Mouse (Mus musculus) MEL (cell line): ENCODE data around the gene Zyx. TPM values are rescaled to one million over a fixed set of nuclear protein-coding genes. Genes with fewer than 3 reads are reported as not detected.

ENCODE experiments used
- DNase-seq: peaks from one replicate; pipeline ENCODE4 v3.0.0; 2011; ENCODE audit warnings: low read depth, low spot score
- H3K27ac ChIP-seq: 2 replicates; pipeline ENCODE4 v1.5.1; 2012; ENCODE audit warnings: low read depth, mild to moderate bottlenecking, control low read depth, low read length, moderate library complexity; ENCODE audit not compliant: control insufficient read depth
- H3K27me3 ChIP-seq, 2 experiments: fragments of 150-350 bp in 1 of 2; sonication (generic) in 1 of 2; 2 replicates each; pipeline ENCODE4 v1.6.1; 2012; ENCODE audit warnings: low read length in 2 of 2, mild to moderate bottlenecking in 2 of 2, improper control_type of control experiment in 1 of 2, moderate library complexity in 1 of 2; ENCODE audit not compliant: insufficient read depth in 2 of 2, control insufficient read depth in 1 of 2
- H3K36me3 ChIP-seq, 2 experiments: 2 replicates each; pipeline ENCODE4 v1.6.1; 2012 to 2014; ENCODE audit warnings: low read length in 2 of 2, improper control_type of control experiment in 1 of 2, inconsistent platforms in 1 of 2, mild to moderate bottlenecking in 1 of 2; ENCODE audit not compliant: insufficient read depth in 2 of 2, control insufficient read depth in 1 of 2
- H3K4me1 ChIP-seq, 2 experiments: fragments of 150-350 bp in 1 of 2; sonication (generic) in 1 of 2; 2 replicates each; pipeline ENCODE4 v1.6.1; 2012; ENCODE audit warnings: low read length in 2 of 2, improper control_type of control experiment in 1 of 2, mild to moderate bottlenecking in 1 of 2; ENCODE audit not compliant: insufficient read depth in 2 of 2, control insufficient read depth in 1 of 2
- H3K4me3 ChIP-seq, 2 experiments: fragments of 150-350 bp in 1 of 2; sonication (generic) in 1 of 2; 2 replicates each; pipeline ENCODE4 v1.5.1; 2012; ENCODE audit warnings: low read depth in 2 of 2, low read length in 2 of 2, mild to moderate bottlenecking in 2 of 2, moderate library complexity in 2 of 2, control low read depth in 1 of 2, improper control_type of control experiment in 1 of 2; ENCODE audit not compliant: control insufficient read depth in 1 of 2, insufficient read depth in 1 of 2
- H3K79me2 ChIP-seq: 2 replicates; pipeline ENCODE4 v1.6.1; 2012; ENCODE audit warnings: mild to moderate bottlenecking, low read length, moderate library complexity; ENCODE audit not compliant: control insufficient read depth, poor library complexity, insufficient read depth
- H3K9ac ChIP-seq: 2 replicates; pipeline ENCODE4 v1.6.1; 2012; ENCODE audit warnings: low read depth, mild to moderate bottlenecking, control low read depth, low read length, moderate library complexity; ENCODE audit not compliant: control insufficient read depth, poor library complexity, severe bottlenecking
- H3K9me3 ChIP-seq: fragments of 150-350 bp; sonication (generic); replicated peaks from 2 replicates; pipeline ENCODE4 v1.6.1; 2012; ENCODE audit warnings: mild to moderate bottlenecking, low read length, improper control_type of control experiment, moderate library complexity; ENCODE audit not compliant: insufficient read depth
- BHLHE40 ChIP-seq: IDR thresholded peaks from 2 replicates; pipeline ENCODE4 v1.6.1; 2012; ENCODE audit warnings: low read depth, mild to moderate bottlenecking, inconsistent platforms, low read length, improper control_type of control experiment, borderline replicate concordance
- CHD2 ChIP-seq: IDR thresholded peaks from 2 replicates; pipeline ENCODE4 v1.6.1; 2011; ENCODE audit warnings: low read length, improper control_type of control experiment
- CTCF ChIP-seq, 3 experiments: IDR thresholded peaks in 2 of 3; conservative IDR thresholded peaks in 1 of 3; 2 replicates each; pipeline ENCODE4 v1.5.1; 2011 to 2012; ENCODE audit warnings: low read length in 3 of 3, low read depth in 2 of 3, mild to moderate bottlenecking in 2 of 3, improper control_type of control experiment in 1 of 3, inconsistent platforms in 1 of 3, mixed read lengths in 1 of 3, moderate library complexity in 1 of 3; ENCODE audit not compliant: control insufficient read depth in 1 of 3, insufficient read depth in 1 of 3, poor library complexity in 1 of 3, severe bottlenecking in 1 of 3
- E2F4 ChIP-seq: IDR thresholded peaks from 2 replicates; pipeline ENCODE4 v1.6.1; 2011; ENCODE audit warnings: low read depth, low read length, improper control_type of control experiment, borderline replicate concordance
- GATA1 ChIP-seq: IDR thresholded peaks from 2 replicates; pipeline ENCODE4 v1.6.1; 2011; ENCODE audit warnings: low read depth, low read length, improper control_type of control experiment
- KAT2A ChIP-seq: conservative IDR thresholded peaks from 2 replicates; pipeline ENCODE4 v1.6.1; 2012; ENCODE audit warnings: low read depth, low read length, improper control_type of control experiment, inconsistent platforms
- MAX ChIP-seq: IDR thresholded peaks from 2 replicates; pipeline ENCODE4 v1.6.1; 2011; ENCODE audit warnings: low read length, improper control_type of control experiment
- MAZ ChIP-seq: IDR thresholded peaks from 2 replicates; pipeline ENCODE4 v1.6.1; 2012; ENCODE audit warnings: low read depth, mild to moderate bottlenecking, inconsistent platforms, low read length, improper control_type of control experiment
- MEF2A ChIP-seq: IDR thresholded peaks from 2 replicates; pipeline ENCODE4 v1.6.1; 2014; ENCODE audit warnings: low read depth, mild to moderate bottlenecking, inconsistent platforms, low read length, improper control_type of control experiment; ENCODE audit not compliant: poor library complexity, insufficient replicate concordance, severe bottlenecking; ENCODE audit errors: extremely low read depth
- MXI1 ChIP-seq: IDR thresholded peaks from 2 replicates; pipeline ENCODE4 v1.6.1; 2011; ENCODE audit warnings: mild to moderate bottlenecking, low read depth, low read length, improper control_type of control experiment
- MYB ChIP-seq: IDR thresholded peaks from 2 replicates; pipeline ENCODE4 v1.6.1; 2011; ENCODE audit warnings: mild to moderate bottlenecking, low read depth, low read length, improper control_type of control experiment
- NRF1 ChIP-seq: IDR thresholded peaks from 2 replicates; pipeline ENCODE4 v1.6.1; 2014; ENCODE audit warnings: low read depth, mild to moderate bottlenecking, inconsistent platforms, low read length, improper control_type of control experiment, moderate library complexity; ENCODE audit not compliant: poor library complexity, insufficient read depth, severe bottlenecking
- POLR2A ChIP-seq, 2 experiments: IDR thresholded peaks; 2 replicates each; pipeline ENCODE4 v1.6.1; 2011 to 2012; ENCODE audit warnings: low read length in 2 of 2, mild to moderate bottlenecking in 2 of 2, control low read depth in 1 of 2, improper control_type of control experiment in 1 of 2, low read depth in 1 of 2, moderate library complexity in 1 of 2; ENCODE audit not compliant: control insufficient read depth in 1 of 2, insufficient read depth in 1 of 2, poor library complexity in 1 of 2
- POLR2AphosphoS5 ChIP-seq: IDR thresholded peaks from 2 replicates; pipeline ENCODE4 v1.6.1; 2012; ENCODE audit warnings: low read depth, borderline replicate concordance, mild to moderate bottlenecking, inconsistent platforms, low read length, moderate library complexity, mixed read lengths
- RAD21 ChIP-seq: IDR thresholded peaks from 2 replicates; pipeline ENCODE4 v1.6.1; 2011; ENCODE audit warnings: mild to moderate bottlenecking, low read depth, low read length, improper control_type of control experiment
- SMC3 ChIP-seq: IDR thresholded peaks from 2 replicates; pipeline ENCODE4 v1.6.1; 2011; ENCODE audit warnings: low read depth, low read length, improper control_type of control experiment
- TBP ChIP-seq: IDR thresholded peaks from 2 replicates; pipeline ENCODE4 v1.8.0; 2011; ENCODE audit warnings: low read depth, low read length, improper control_type of control experiment
- UBTF ChIP-seq: IDR thresholded peaks from 2 replicates; pipeline ENCODE4 v1.6.1; 2012; ENCODE audit warnings: low read depth, mild to moderate bottlenecking, inconsistent platforms, low read length, improper control_type of control experiment, moderate library complexity, borderline replicate concordance; ENCODE audit not compliant: insufficient read depth
- USF1 ChIP-seq: IDR thresholded peaks from 2 replicates; pipeline ENCODE4 v1.6.1; 2014; ENCODE audit warnings: low read depth, mild to moderate bottlenecking, inconsistent platforms, low read length, improper control_type of control experiment, moderate library complexity
- ZC3H11A ChIP-seq: IDR thresholded peaks from 2 replicates; pipeline ENCODE4 v1.6.1; 2012; ENCODE audit warnings: low read depth, mild to moderate bottlenecking, inconsistent platforms, low read length, improper control_type of control experiment
- ZNF384 ChIP-seq: IDR thresholded peaks from 2 replicates; pipeline ENCODE4 v1.6.1; 2012; ENCODE audit warnings: low read depth, mild to moderate bottlenecking, inconsistent platforms, low read length, improper control_type of control experiment
- polyA plus RNA-seq, 2 experiments: library from polyadenylated mRNA; stranded (reverse) in 1 of 2; unstranded in 1 of 2; fragments of >175 nt in 1 of 2; fragments of >200 nt in 1 of 2; gene quantifications; 2 replicates each; pipeline versions ENCODE4 v1.2.1 to v1.2.4; 2012; ENCODE audit warnings: low replicate concordance in 2 of 2, low read depth in 1 of 2; ENCODE audit not compliant: insufficient read length in 2 of 2, insufficient read depth in 1 of 2, missing spikeins in 1 of 2
- total RNA-seq: library from RNA; depleted of rRNA; stranded (reverse); fragments of 300-350 nt; gene quantifications from 2 replicates; pipeline ENCODE4 v1.2.3, GENCODE M21; 2012

The Zyx gene
- total and polyA plus RNA-seq, 3 experiments: 7.0 to 48.4 TPM; not detected in 1

- TF ChIP-seq E2F4 (no peak), UBTF (no peak), POLR2AphosphoS5 (no peak), USF1 (no peak), ZNF384 (no peak), ZC3H11A (no peak), BHLHE40 (no peak), RAD21 (no peak)
- Histone ChIP-seq H3K27ac (no peak overlapping the region), H3K79me2 (no peaks in the 10 kb centered on the region), H3K27me3 (peaks cover 3 to 5% of the 10 kb centered on the region in 2 experiments; a peak in 3 of 4 replicates), H3K36me3 (peaks cover 0 to 11% of the 10 kb centered on the region in 2 experiments; a peak in 2 of 4 replicates), H3K4me3 (no peak overlapping the region), H3K4me1 (peaks cover 2 to 11% of the 10 kb centered on the region in 2 experiments; a peak in 3 of 4 replicates), H3K9me3 (no peaks in the 10 kb centered on the region), H3K9ac (no peak overlapping the region)
- DNase-seq: no peak
These were observed 48.9 kb downstream of the Zyx start for GRCm38 (mm10) chr6:42398285-42398684.

GRCm38 (mm10) chr6:42398998-42399397, 49.6 kb downstream of the Zyx start:
- H3K79me2 ChIP-seq: no peaks in the 10 kb centered on the region
- no peaks in the 10 kb centered on the region for H3K9me3 ChIP-seq
- DNase-seq: no peak
- no peak overlapping the region for H3K9ac ChIP-seq
- H3K4me1 ChIP-seq: peaks cover 2 to 11% of the 10 kb centered on the region in 2 experiments; a peak in 3 of 4 replicates
- H3K27ac ChIP-seq: no peak overlapping the region
- peaks cover 0 to 11% of the 10 kb centered on the region in 2 experiments; a peak in 2 of 4 replicates for H3K36me3 ChIP-seq
- H3K4me3 ChIP-seq: no peak overlapping the region
- TF ChIP-seq MEF2A: no peak
- TF ChIP-seq ZC3H11A: no peak
- no peak for TF ChIP-seq MAX
- TF ChIP-seq, all 39 proteins: peak for 0
- H3K27me3 ChIP-seq: peaks cover 0 to 4% of the 10 kb centered on the region in 2 experiments; a peak in 2 of 4 replicates

- H3K4me3 ChIP-seq: no peak within 1 kb of the TSS
- no peaks in the 10 kb centered on the region for H3K9me3 ChIP-seq
- peaks cover 0 to 11% of the 10 kb centered on the region in 2 experiments; a peak in 2 of 4 replicates for H3K36me3 ChIP-seq
- H3K27me3 ChIP-seq: peaks cover 0 to 2% of the 10 kb centered on the region in 2 experiments; a peak in 1 of 4 replicates
- TF ChIP-seq TBP (no peak), KAT2A (no peak), CTCF (IDR thresholded peaks at IDR 0.05 in 2 of 3, conservative IDR thresholded peaks at IDR 0.05 in 1 of 3; ENCODE audit: control insufficient read depth in 1 of 3, insufficient read depth in 1 of 3, low read depth in 2 of 3, low read length in 3 of 3, poor library complexity in 1 of 3, severe bottlenecking in 1 of 3) (no peak), MXI1 (no peak), POLR2A (IDR thresholded peaks at IDR 0.05; ENCODE audit: control insufficient read depth in 1 of 2, insufficient read depth in 1 of 2, low read depth in 1 of 2, low read length in 2 of 2, poor library complexity in 1 of 2) (no peak), NRF1 (no peak), MAZ (no peak), GATA1 (no peak), MEF2A (no peak), CHD2 (no peak), POLR2AphosphoS5 (no peak), SMC3 (no peak), E2F4 (no peak), MYB (no peak)
- no peak for DNase-seq
- no peak within 1 kb of the TSS for H3K27ac ChIP-seq
- no peaks in the 10 kb centered on the region for H3K79me2 ChIP-seq
- H3K9ac ChIP-seq: no peak within 1 kb of the TSS
- peaks cover 2 to 11% of the 10 kb centered on the region in 2 experiments; a peak in 3 of 4 replicates for H3K4me1 ChIP-seq
These were observed 50.5 kb downstream of the Zyx start, which contains the start of gene Tas2r143 for GRCm38 (mm10) chr6:42399938-42400337. Tas2r143 (plus strand) TSS chr6:42400238.
